Comparison of ENCODE assay signal across 14 mouse cellular contexts in genomic region chr6:66401468-66401867, GRCm38 (mm10).
DNase-seq lines count a peak whose midpoint lies in the region; ATAC-seq and TF ChIP-seq lines count a peak whose summit lies in the region.
"Had no signal": no experiment of that assay in that cellular context is flagged by ENCODE, and none has a peak within 500 bp of the region (broad histone marks: within the 10 kb centered on the region; RNA-seq: fewer than 3 reads in every experiment).

No protein-coding gene starts in this region.

- DNase-seq in forebrain, embryonic 10.5 days (ENCODE audit: extremely low spot score, low spot score): no peak
- DNase-seq in forebrain, embryonic 14.5 days (ENCODE audit: low spot score): no peak
- no peak for DNase-seq in layer of hippocampus, adult 2 months (ENCODE audit: low spot score in 2 of 2)
- DNase-seq in layer of hippocampus, postnatal 10 days (ENCODE audit: low spot score in 2 of 2): no peak
- DNase-seq in layer of hippocampus, adult 18-20 months (ENCODE audit: low spot score in 2 of 2): no peak
- DNase-seq: adrenal gland, adult 2 months; cerebellum, adult 11-12 months; gastrocnemius, postnatal 14 days; retina, postnatal 1 day had no signal

- H3K27ac ChIP-seq in forebrain, embryonic 10.5 days: peak overlapping the region; percentile 78
- H3K27ac ChIP-seq in forebrain, embryonic 14.5 days (ENCODE audit: low read depth, low read length): no peak overlapping the region
- H3K27ac ChIP-seq in layer of hippocampus, adult 2 months: peak overlapping the region; percentile 29
- H3K27ac ChIP-seq in hindbrain, embryonic 16.5 days (ENCODE audit: low read depth, low read length): no peak overlapping the region
- H3K27ac ChIP-seq in neural tube, embryonic 12.5 days: no peak overlapping the region
- H3K27ac ChIP-seq: intestine, embryonic 15.5 days; liver, embryonic 15.5 days had no signal

- H3K4me3 ChIP-seq in forebrain, embryonic 10.5 days: no peak overlapping the region
- no peak overlapping the region for H3K4me3 ChIP-seq in forebrain, embryonic 14.5 days (ENCODE audit: low read depth, low read length)
- H3K4me3 ChIP-seq in layer of hippocampus, adult 2 months: no peak overlapping the region; the same call in 1 of the 2 replicates
- H3K4me3 ChIP-seq in hindbrain, embryonic 16.5 days (ENCODE audit: low read length): no peak overlapping the region
- no peak overlapping the region for H3K4me3 ChIP-seq in neural tube, embryonic 12.5 days
- H3K4me3 ChIP-seq: intestine, embryonic 15.5 days; liver, embryonic 15.5 days had no signal

- H3K4me1 ChIP-seq in forebrain, embryonic 10.5 days: peaks cover 47% of the 10 kb centered on the region
- peaks cover 13% of the 10 kb centered on the region; the same call in 1 of the 2 replicates for H3K4me1 ChIP-seq in forebrain, embryonic 14.5 days (ENCODE audit: control insufficient read depth, insufficient read depth, low read length)
- H3K4me1 ChIP-seq in hindbrain, embryonic 16.5 days (ENCODE audit: control insufficient read depth, insufficient read depth, low read depth, low read length): peaks cover 2% of the 10 kb centered on the region; the same call in 1 of the 2 replicates
- H3K4me1 ChIP-seq in neural tube, embryonic 12.5 days: peaks cover 9% of the 10 kb centered on the region
- H3K4me1 ChIP-seq: intestine, embryonic 15.5 days; liver, embryonic 15.5 days had no signal

- no peak overlapping the region for H3K9ac ChIP-seq in forebrain, embryonic 14.5 days (ENCODE audit: low read length)
- no peak overlapping the region for H3K9ac ChIP-seq in hindbrain, embryonic 16.5 days (ENCODE audit: low read depth, low read length)
- no peak overlapping the region for H3K9ac ChIP-seq in neural tube, embryonic 12.5 days
- H3K9ac ChIP-seq: intestine, embryonic 15.5 days; liver, embryonic 15.5 days had no signal

- H3K27me3 ChIP-seq in forebrain, embryonic 10.5 days (ENCODE audit: poor library complexity, severe bottlenecking): no peaks in the 10 kb centered on the region
- no peaks in the 10 kb centered on the region for H3K27me3 ChIP-seq in forebrain, embryonic 14.5 days (replicated peaks; ENCODE audit: control insufficient read depth, insufficient read depth, low read length)
- H3K27me3 ChIP-seq in hindbrain, embryonic 16.5 days (replicated peaks; ENCODE audit: control insufficient read depth, insufficient read depth, low read length): no peaks in the 10 kb centered on the region
- H3K27me3 ChIP-seq in neural tube, embryonic 12.5 days (replicated peaks): no peaks in the 10 kb centered on the region
- H3K27me3 ChIP-seq: intestine, embryonic 15.5 days; liver, embryonic 15.5 days had no signal

- WGBS in forebrain, embryonic 10.5 days: 46% methylated on average over 5 of the region's 5 CpGs
- WGBS in forebrain, embryonic 14.5 days: 14% methylated on average over 5 of the region's 5 CpGs
- 24% methylated on average over 5 of the region's 5 CpGs for WGBS in hindbrain, embryonic 16.5 days
- WGBS in neural tube, embryonic 12.5 days: 14% methylated on average over 5 of the region's 5 CpGs

- TF ChIP-seq CTCF in layer of hippocampus, adult 2 months (conservative IDR thresholded peaks at IDR 0.05): no peak

- H3K36me3 ChIP-seq in forebrain, embryonic 10.5 days (replicated peaks): no peaks in the 10 kb centered on the region
- no peaks in the 10 kb centered on the region for H3K36me3 ChIP-seq in forebrain, embryonic 14.5 days (ENCODE audit: control insufficient read depth, insufficient read depth, low read length)
- no peaks in the 10 kb centered on the region for H3K36me3 ChIP-seq in hindbrain, embryonic 16.5 days (ENCODE audit: control insufficient read depth, insufficient read depth, low read length)
- H3K36me3 ChIP-seq in neural tube, embryonic 12.5 days: no peaks in the 10 kb centered on the region
- H3K36me3 ChIP-seq: intestine, embryonic 15.5 days; liver, embryonic 15.5 days had no signal

- no peak for ATAC-seq in forebrain, embryonic 14.5 days
- ATAC-seq in hindbrain, embryonic 16.5 days: peak; percentile 51; the same call in 1 of the 2 replicates
- ATAC-seq in neural tube, embryonic 12.5 days (ENCODE audit: low FRiP score, low read depth): no peak
- no peak for ATAC-seq in megakaryocyte progenitor cell, adult 5-6 weeks (replicated peaks; ENCODE audit: poor library complexity)
- ATAC-seq: intestine, embryonic 15.5 days had no signal

- H3K4me2 ChIP-seq in forebrain, embryonic 14.5 days (ENCODE audit: low read length): no peak overlapping the region
- no peak overlapping the region for H3K4me2 ChIP-seq in hindbrain, embryonic 16.5 days (ENCODE audit: low read length)
- H3K4me2 ChIP-seq in neural tube, embryonic 12.5 days (replicated peaks): peak overlapping the region; percentile 22; the same call in 1 of the 2 replicates
- H3K4me2 ChIP-seq: intestine, embryonic 15.5 days; liver, embryonic 15.5 days had no signal

- no peaks in the 10 kb centered on the region for H3K9me3 ChIP-seq in forebrain, embryonic 10.5 days
- H3K9me3 ChIP-seq in forebrain, embryonic 14.5 days (replicated peaks; ENCODE audit: control insufficient read depth, low read length): no peaks in the 10 kb centered on the region
- no peaks in the 10 kb centered on the region for H3K9me3 ChIP-seq in hindbrain, embryonic 16.5 days (ENCODE audit: control insufficient read depth, low read length)
- no peaks in the 10 kb centered on the region for H3K9me3 ChIP-seq in neural tube, embryonic 12.5 days
- H3K9me3 ChIP-seq: intestine, embryonic 15.5 days; liver, embryonic 15.5 days had no signal

Comparison
In these comparisons a context has a peak if more than half of its experiments do, and no peak if none do; other contexts are left out.
1. H3K27ac ChIP-seq: peak in forebrain, embryonic 10.5 days (single experiment) and layer of hippocampus, adult 2 months (single experiment); none in forebrain, embryonic 14.5 days (single experiment), hindbrain, embryonic 16.5 days (single experiment) and neural tube, embryonic 12.5 days (single experiment).